Mouse (Mus musculus) fat pad, adult 2 months (tissue): ENCODE results near the gene Nrp1.

ENCODE experiments used
- DNase-seq: peaks from one replicate; pipeline ENCODE4 v3.0.0-alpha.2; 2011; ENCODE audit warnings: low read depth, low spot score; ENCODE audit errors: extremely low read depth

Nrp1 gene

DNA sequence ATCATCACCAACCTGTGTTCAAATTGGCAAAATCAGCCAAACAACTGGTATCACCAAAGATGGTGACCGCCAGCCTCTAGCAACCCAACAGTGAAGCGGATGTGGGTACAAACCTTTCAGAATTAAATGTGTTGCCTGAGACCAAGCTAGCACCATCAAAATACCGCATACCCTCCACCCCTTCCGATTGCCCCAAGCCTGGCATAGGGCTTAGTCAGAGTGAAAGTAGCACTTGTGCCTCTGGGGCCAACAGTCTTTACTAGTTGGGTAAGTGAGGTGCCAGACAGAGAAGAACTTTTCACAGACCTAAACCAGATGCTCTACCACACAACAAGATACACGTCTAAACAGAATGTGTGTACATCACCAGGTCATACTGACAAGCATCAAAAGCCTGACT, 191.3 kb downstream of the Nrp1 start:
- DNase-seq: no peak

DNA sequence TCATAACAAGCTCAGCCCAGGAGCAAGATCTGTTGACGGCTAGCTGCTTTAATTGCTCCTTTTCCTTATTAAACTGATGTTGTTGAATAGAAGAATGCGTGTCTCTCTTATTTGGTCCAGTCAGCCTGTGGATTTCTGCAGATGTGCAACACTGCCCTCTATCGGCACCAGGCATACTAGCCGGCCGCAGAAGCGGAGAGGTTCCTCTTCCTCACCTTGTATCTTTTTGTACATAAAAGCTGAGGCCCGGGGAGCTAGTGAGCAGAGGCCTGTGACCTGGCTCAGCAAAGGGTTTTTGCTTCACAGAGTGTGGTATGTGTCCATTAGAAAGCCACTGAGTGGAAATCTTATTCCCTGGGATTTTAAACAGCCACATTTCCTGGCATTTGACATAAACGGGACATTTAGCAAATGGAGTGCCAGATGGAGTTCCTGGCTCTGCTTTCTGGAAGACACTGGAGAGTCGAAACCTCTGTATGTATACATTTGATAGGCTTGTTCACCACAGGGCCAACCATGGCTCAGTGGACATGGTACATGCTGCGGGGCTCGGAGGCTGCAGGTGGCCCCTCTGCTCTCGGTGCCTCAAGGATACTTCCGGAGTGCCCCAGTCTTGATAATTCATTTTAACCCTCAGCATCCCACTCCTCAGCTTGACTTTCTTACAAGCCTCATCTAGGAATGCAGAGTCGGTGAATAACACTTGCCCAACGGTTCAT, 193.2 kb downstream of the Nrp1 start:
- no peak for DNase-seq
